Mouse (Mus musculus) kidney, adult 2 months (tissue): ENCODE results near the gene Hist2h2aa1. TPM values are rescaled to one million over a fixed set of nuclear protein-coding genes. Genes with fewer than 3 reads are reported as not detected.

Experiments
- DNase-seq: peaks from one replicate; pipeline ENCODE4 v3.0.0; 2021
- H3K27ac ChIP-seq: fragments of 200-500 bp; 2 replicates; pipeline ENCODE4 v1.5.1; 2012; ENCODE audit warnings: low read depth, low read length, control low read depth, inconsistent platforms; ENCODE audit not compliant: insufficient read depth
- H3K27me3 ChIP-seq: fragments of 200-500 bp; replicated peaks from 2 replicates; pipeline ENCODE4 v1.6.1; 2012; ENCODE audit warnings: mild to moderate bottlenecking, moderate library complexity, low read length, inconsistent platforms; ENCODE audit not compliant: control insufficient read depth, insufficient read depth
- H3K36me3 ChIP-seq: fragments of 200-500 bp; 2 replicates; pipeline ENCODE4 v1.6.1; 2012; ENCODE audit warnings: mild to moderate bottlenecking, moderate library complexity, low read length, inconsistent platforms; ENCODE audit not compliant: control insufficient read depth, insufficient read depth
- H3K4me1 ChIP-seq: fragments of 200-500 bp; 2 replicates; pipeline ENCODE4 v1.6.1; 2011; ENCODE audit warnings: low read length; ENCODE audit not compliant: control insufficient read depth, insufficient read depth
- H3K4me3 ChIP-seq: fragments of 200-500 bp; 2 replicates; pipeline ENCODE4 v1.5.1; 2011; ENCODE audit warnings: mild to moderate bottlenecking, low read depth, low read length, control low read depth; ENCODE audit not compliant: insufficient read depth
- CTCF ChIP-seq: fragments of 200-500 bp; conservative IDR thresholded peaks from 2 replicates; pipeline ENCODE4 v1.5.1; 2011; ENCODE audit warnings: low read depth, mild to moderate bottlenecking, control low read depth, low read length, moderate library complexity, mixed read lengths; ENCODE audit not compliant: insufficient read depth, insufficient read length
- POLR2A ChIP-seq: fragments of 200-500 bp; IDR thresholded peaks from one replicate; pipeline ENCODE4 v1.6.1; 2011; ENCODE audit warnings: low read depth, low read length, control low read depth
- WGBS: fragments of 180-500 bp; shearing (Covaris S2); methylation state at CpG from one replicate; pipeline ENCODE4 v1.1.7; 2018; 5-methylcytosine and 5-hydroxymethylcytosine counted together
- polyA plus RNA-seq: library from polyadenylated mRNA; depleted of rRNA; stranded (reverse); fragments of >200 nt; gene quantifications from 2 replicates; pipeline ENCODE4 v1.2.3, GENCODE M21; 2012

The Hist2h2aa1 gene
- polyA plus RNA-seq, 1 experiment, result 285 TPM

DNA sequence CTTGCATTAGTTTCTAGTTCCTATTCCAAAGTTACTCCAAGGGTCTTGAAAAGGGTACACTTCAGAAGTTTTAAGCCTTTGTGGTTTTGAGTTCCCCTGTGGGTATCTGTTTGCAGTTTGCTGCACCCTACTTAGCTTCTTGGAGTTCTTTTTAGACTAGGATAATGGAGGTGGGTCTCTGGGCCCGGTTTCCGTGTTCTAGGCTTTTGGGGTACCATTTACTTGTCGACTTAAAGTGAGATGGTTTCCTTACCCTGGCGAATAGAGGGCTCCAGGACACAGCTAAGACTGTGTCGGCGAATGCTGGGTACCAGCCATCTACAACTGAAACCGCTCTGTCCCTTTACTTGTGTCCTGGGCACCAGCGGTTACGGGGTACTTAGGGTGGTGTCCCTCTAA, 23.7 kb upstream of the Hist2h2aa1 start:
- H3K27ac ChIP-seq, result peak overlapping the region; percentile 77
- no peaks in the 10 kb centered on the region for H3K27me3 ChIP-seq
- peaks cover 19% of the 10 kb centered on the region; the same call in 1 of the 2 replicates for H3K4me1 ChIP-seq
- TF ChIP-seq POLR2A (no peak), CTCF (no peak)
- H3K36me3 ChIP-seq, result no peaks in the 10 kb centered on the region
- DNase-seq, result peak; percentile 33
- 24% methylated on average over 9 of the region's 9 CpGs for WGBS
- peak overlapping the region; percentile 55 for H3K4me3 ChIP-seq

GRCm38 (mm10) chr3:96222774-96223173, 22.5 kb upstream of the Hist2h2aa1 start:
- no peak for TF ChIP-seq POLR2A
- TF ChIP-seq CTCF, result no peak
- Histone ChIP-seq H3K36me3 (no peaks in the 10 kb centered on the region), H3K4me1 (peaks cover 19% of the 10 kb centered on the region; the same call in 1 of the 2 replicates), H3K4me3 (no peak overlapping the region), H3K27me3 (no peaks in the 10 kb centered on the region), H3K27ac (no peak overlapping the region)
- 88% methylated on average over 4 of the region's 4 CpGs for WGBS
- DNase-seq, result no peak

DNA sequence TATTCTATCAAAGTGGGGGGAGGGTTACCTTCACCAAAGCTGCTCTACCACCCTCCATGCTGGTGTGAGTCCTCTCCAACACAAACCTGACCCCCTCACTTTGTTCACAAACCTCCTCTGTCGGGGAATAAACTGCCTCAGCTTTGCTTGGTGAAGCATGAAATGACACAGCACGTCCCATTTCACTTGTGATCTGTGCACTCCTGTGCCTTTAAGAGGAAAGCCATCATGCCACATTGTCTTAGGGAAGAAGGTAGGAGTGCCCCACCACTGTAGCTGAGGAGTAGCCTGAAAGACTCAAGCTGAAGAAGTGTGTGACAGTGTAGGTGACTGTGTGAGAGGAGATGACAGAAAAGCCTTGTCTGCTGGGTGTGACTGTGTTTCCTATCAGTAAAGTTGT, 19.9 kb upstream of the Hist2h2aa1 start:
- no peak overlapping the region for H3K27ac ChIP-seq
- TF ChIP-seq CTCF (no peak), POLR2A (no peak)
- no peaks in the 10 kb centered on the region for H3K36me3 ChIP-seq
- H3K4me1 ChIP-seq, result peaks cover 10% of the 10 kb centered on the region; the same call in 1 of the 2 replicates
- H3K27me3 ChIP-seq, result no peaks in the 10 kb centered on the region
- WGBS, result 17% methylated on average over 2 of the region's 2 CpGs
- no peak overlapping the region for H3K4me3 ChIP-seq
- peak; percentile 21 for DNase-seq

- WGBS, result 56% methylated on average over 8 of the region's 8 CpGs
Observed at GRCm38 (mm10) chr3:96226695-96227648, 18.3 kb upstream of the Hist2h2aa1 start.

DNA sequence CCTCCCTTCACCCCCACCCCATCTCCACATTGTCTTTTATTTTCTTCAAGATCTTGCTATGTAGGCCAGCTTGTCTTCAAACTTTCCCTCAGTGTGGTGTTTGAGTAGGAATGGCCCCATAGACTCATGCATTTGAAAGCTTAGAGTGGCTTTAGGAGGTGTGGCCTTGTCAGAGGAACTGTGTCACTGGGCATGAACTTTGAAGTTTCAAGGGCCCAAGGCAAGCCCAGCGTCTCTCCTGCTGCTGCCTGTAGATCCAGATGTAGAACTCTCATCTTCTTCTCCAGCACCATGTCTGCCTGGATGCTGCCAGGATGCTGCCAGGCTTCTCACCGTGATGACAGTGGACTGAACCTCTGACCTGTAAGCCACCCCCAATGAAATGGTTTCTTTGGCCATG, 16.5 kb upstream of the Hist2h2aa1 start:
- TF ChIP-seq CTCF (no peak), POLR2A (no peak)
- no peak overlapping the region for H3K27ac ChIP-seq
- WGBS, result 74% methylated on average over 2 of the region's 2 CpGs
- DNase-seq, result no peak
- H3K4me3 ChIP-seq, result no peak overlapping the region
- H3K36me3 ChIP-seq, result no peaks in the 10 kb centered on the region
- H3K27me3 ChIP-seq, result no peaks in the 10 kb centered on the region
- peaks cover 4% of the 10 kb centered on the region; the same call in 1 of the 2 replicates for H3K4me1 ChIP-seq

More at GRCm38 (mm10) chr3:96226695-96227648, 18.3 kb upstream of the Hist2h2aa1 start:
- Histone ChIP-seq H3K4me1 (peaks cover 6% of the 10 kb centered on the region; the same call in 1 of the 2 replicates), H3K27me3 (no peaks in the 10 kb centered on the region), H3K36me3 (no peaks in the 10 kb centered on the region), H3K27ac (no peak overlapping the region), H3K4me3 (no peak overlapping the region)
- no peak for TF ChIP-seq CTCF
- no peak for TF ChIP-seq POLR2A
- DNase-seq, result peak; percentile 19

GRCm38 (mm10) chr3:96230404-96230803, 14.9 kb upstream of the Hist2h2aa1 start:
- Histone ChIP-seq H3K36me3 (no peaks in the 10 kb centered on the region), H3K27ac (no peak overlapping the region), H3K4me1 (peaks cover 2% of the 10 kb centered on the region; the same call in 1 of the 2 replicates), H3K4me3 (no peak overlapping the region), H3K27me3 (no peaks in the 10 kb centered on the region)
- DNase-seq, result no peak
- TF ChIP-seq POLR2A (no peak), CTCF (no peak)
- 79% methylated on average over 2 of the region's 2 CpGs for WGBS

DNA sequence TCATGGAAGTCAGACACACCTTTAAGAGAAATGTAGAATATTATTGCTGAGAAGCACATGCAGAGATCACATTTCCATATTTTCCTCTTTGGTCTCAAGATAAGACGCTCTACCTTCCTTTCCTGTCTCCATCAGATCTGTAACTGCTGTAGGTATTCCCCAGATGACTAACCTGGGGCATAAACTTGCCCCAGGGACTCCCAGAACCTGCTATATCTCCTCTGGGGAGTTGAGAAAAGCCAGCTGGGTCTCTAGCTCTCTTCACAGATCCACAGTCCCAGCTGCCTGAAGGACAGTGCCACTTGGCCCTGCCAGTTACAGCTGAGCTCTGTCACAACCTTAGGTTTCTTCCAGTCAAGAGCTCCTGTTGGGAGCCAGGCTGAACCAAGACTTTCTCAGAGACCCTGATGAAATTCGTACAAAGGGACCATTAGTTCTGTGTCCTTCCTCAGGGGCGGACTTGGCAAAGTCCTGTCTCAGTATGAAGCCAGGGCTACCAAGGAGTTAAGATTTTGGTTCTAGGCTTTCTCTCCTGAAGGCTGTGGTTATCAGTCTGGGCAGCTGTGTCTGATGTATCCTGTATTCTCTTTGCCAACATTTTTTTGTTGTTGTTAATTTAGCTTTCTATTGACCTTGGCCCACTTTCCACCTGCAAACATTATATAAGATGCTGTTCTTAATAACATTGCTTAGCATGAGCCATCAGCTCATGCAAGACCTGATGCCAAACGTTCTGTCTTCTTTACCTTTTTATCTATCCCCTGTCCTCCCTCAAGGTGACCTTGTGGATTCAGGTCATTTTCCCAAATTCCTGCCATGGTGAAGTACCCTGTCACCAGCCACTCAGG, 14.2 kb upstream of the Hist2h2aa1 start:
- Histone ChIP-seq H3K36me3 (no peaks in the 10 kb centered on the region), H3K4me1 (no peaks in the 10 kb centered on the region), H3K4me3 (no peak overlapping the region), H3K27ac (no peak overlapping the region), H3K27me3 (no peaks in the 10 kb centered on the region)
- WGBS, result 77% methylated on average over 4 of the region's 4 CpGs
- TF ChIP-seq POLR2A (no peak), CTCF (no peak)
- DNase-seq, result no peak
